Mouse (Mus musculus) stomach, postnatal 0 days (tissue): Measurements from ENCODE around the gene Ssu72. TPM values are rescaled to one million over a fixed set of nuclear protein-coding genes. Genes with fewer than 3 reads are reported as not detected.
A peak's percentile ranks its signal among the peaks of the same experiment; 100 is the strongest.

Experiments used
- ATAC-seq: fragments of 200-750 bp; cut with Nextera tagmentation; 2 replicates; pipeline ENCODE4 v1.8.0; 2017; ENCODE audit not compliant: low FRiP score, low TSS enrichment
- DNase-seq: peaks from one replicate; pipeline ENCODE4 v3.0.0-alpha.2; 2016; ENCODE audit warnings: low spot score
- H3K27ac ChIP-seq: fragments of 300-500 bp; sonication (generic); replicated peaks from 2 replicates; pipeline ENCODE4 v1.5.1; 2014; ENCODE audit warnings: mild to moderate bottlenecking, control low read depth
- H3K27me3 ChIP-seq: fragments of 300-500 bp; sonication (generic); 2 replicates; pipeline ENCODE4 v1.6.1; 2014; ENCODE audit warnings: low read length; ENCODE audit not compliant: control insufficient read depth, insufficient read depth
- H3K36me3 ChIP-seq: fragments of 300-500 bp; sonication (generic); 2 replicates; pipeline ENCODE4 v1.6.1; 2014; ENCODE audit warnings: low read length, mixed read lengths; ENCODE audit not compliant: control insufficient read depth, insufficient read depth
- H3K4me1 ChIP-seq: fragments of 300-500 bp; sonication (generic); replicated peaks from 2 replicates; pipeline ENCODE4 v1.6.1; 2014; ENCODE audit warnings: antibody characterized with exemption; ENCODE audit not compliant: control insufficient read depth, insufficient read depth
- H3K4me2 ChIP-seq: fragments of 300-500 bp; sonication (generic); replicated peaks from 2 replicates; pipeline ENCODE4 v1.6.1; 2014; ENCODE audit warnings: low read depth, mild to moderate bottlenecking, control low read depth, moderate library complexity
- H3K4me3 ChIP-seq: fragments of 300-500 bp; sonication (generic); 2 replicates; pipeline ENCODE4 v1.5.1; 2014; ENCODE audit warnings: low read depth, low read length, control low read depth
- H3K9ac ChIP-seq: fragments of 300-500 bp; sonication (generic); 2 replicates; pipeline ENCODE4 v1.6.1; 2014; ENCODE audit warnings: mild to moderate bottlenecking, low read length, control low read depth, mixed read lengths
- H3K9me3 ChIP-seq: fragments of 300-500 bp; sonication (generic); 2 replicates; pipeline ENCODE4 v1.6.1; 2016; ENCODE audit warnings: low read length; ENCODE audit not compliant: control insufficient read depth
- CTCF ChIP-seq: IDR thresholded peaks from 2 replicates; pipeline ENCODE4 v1.5.1; 2016; ENCODE audit warnings: antibody characterized with exemption, low read depth, mild to moderate bottlenecking, moderate library complexity
- EP300 ChIP-seq: optimal IDR thresholded peaks from 2 replicates; pipeline ENCODE3; 2016; ENCODE audit warnings: antibody characterized with exemption
- WGBS: fragments of 180-500 bp; shearing (Covaris S2); extraction: QIAGEN DNeasy Blood & Tissue Kit; methylation state at CpG from one replicate; pipeline ENCODE4 v1.1.7; 2014; 5-methylcytosine and 5-hydroxymethylcytosine counted together
- polyA plus RNA-seq: library from polyadenylated mRNA; unstranded; fragments of >200 nt; fragmentation: Nextera tagmentation; extraction: Ambion mirVana; gene quantifications from 2 replicates; pipeline ENCODE4 v1.2.1, GENCODE M21; 2015

Ssu72 gene
- polyA plus RNA-seq, 1 experiment from 2014 or later = 153 TPM

GRCm38 (mm10) chr4:155773335-155774078 is 68.9 kb downstream of the Ssu72 start:
- Histone ChIP-seq H3K36me3 (no peaks in the 10 kb centered on the region), H3K27ac (peak overlapping the region; percentile 18; the same call in 1 of the 2 replicates), H3K27me3 (no peaks in the 10 kb centered on the region; the same call in 1 of the 2 replicates), H3K4me3 (peak overlapping the region; percentile 48), H3K4me2 (peak overlapping the region; percentile 83), H3K9me3 (no peaks in the 10 kb centered on the region), H3K9ac (peak overlapping the region; percentile 62), H3K4me1 (peaks cover 15% of the 10 kb centered on the region)
- DNase-seq = no peak
- TF ChIP-seq EP300 = no peak
- WGBS = 38% methylated on average over 5 of the region's 5 CpGs
- no peak for ATAC-seq

DNA sequence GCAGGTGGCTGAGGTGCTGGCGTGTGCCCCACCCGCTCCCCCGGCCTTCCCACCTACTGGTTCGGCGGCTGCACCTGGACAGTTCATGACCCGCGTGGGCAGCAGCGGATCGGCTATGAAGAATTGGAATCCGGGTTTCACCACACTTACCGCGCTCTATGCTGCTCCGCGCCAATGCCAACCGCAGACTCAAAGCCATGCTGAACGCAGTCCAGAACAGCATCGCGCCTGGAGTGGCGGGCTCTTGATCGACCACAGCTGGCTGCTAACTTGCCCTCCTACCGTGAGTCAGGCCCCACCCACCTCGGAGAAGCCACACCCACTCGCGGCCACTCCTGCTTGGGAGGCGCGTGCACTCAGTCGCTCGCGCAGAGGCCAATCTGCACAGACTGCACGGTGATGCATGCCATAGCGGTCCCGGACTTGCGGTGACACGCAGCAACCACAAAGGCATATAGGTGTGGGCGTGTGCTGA is 69.7 kb downstream of the Ssu72 start, which contains the start of gene Vwa1:
TSS of gene Vwa1 (minus strand) at position 419 of the 475 bp plus-strand sequence.
- TF ChIP-seq CTCF = peak; percentile 14; the same call in 1 of the 2 replicates
- no peak for TF ChIP-seq EP300
- Histone ChIP-seq H3K9ac (peak within 1 kb of the TSS; percentile 62), H3K4me1 (peaks cover 15% of the 10 kb centered on the region), H3K9me3 (no peaks in the 10 kb centered on the region), H3K27ac (peak within 1 kb of the TSS; percentile 85), H3K4me3 (peak within 1 kb of the TSS; percentile 48), H3K27me3 (no peaks in the 10 kb centered on the region; the same call in 1 of the 2 replicates), H3K4me2 (peak within 1 kb of the TSS; percentile 83), H3K36me3 (no peaks in the 10 kb centered on the region)
- peak; percentile 94 for DNase-seq
- WGBS = under 1% methylated on average over 33 of the region's 35 CpGs
- ATAC-seq = peak; percentile 86

DNA sequence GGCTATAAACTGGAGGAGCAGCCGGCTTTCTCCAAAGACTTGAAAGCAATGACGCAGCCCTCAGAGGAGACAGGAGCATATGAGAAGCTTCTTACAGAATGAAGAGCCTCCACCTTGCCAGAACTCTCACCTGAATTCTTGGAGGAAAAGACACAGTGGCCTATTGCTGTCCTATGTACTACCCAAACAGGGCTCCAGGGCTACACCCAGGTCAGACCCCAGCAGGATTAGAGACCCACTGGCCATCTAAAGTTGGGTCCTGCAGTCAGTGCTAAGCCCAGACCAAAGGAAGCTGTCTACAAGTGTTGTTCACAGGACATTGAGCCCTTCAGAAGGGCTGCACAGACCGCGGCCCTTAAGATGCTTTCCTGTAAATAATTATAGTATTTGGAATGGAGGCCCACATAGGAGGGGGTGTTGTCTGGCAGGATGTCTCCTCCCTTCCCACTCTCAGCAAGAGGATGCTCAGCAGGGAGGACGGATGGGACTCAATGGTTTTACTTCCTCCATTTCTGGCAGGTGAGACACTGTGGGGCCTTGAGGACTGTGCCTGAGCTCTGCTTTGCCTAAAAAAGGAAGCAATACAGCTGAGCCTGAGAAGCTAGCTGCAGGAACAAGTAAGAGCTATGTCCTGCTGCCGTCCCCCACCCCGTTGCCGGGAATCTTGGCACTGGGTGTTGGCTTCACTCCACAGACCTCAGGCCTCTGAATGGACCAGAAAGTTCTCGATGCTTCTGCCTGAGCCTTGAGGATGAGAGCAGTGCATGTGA is 70.6 kb downstream of the Ssu72 start:
- H3K4me3 ChIP-seq = peak overlapping the region; percentile 48
- H3K9me3 ChIP-seq = no peaks in the 10 kb centered on the region
- H3K27me3 ChIP-seq = no peaks in the 10 kb centered on the region; the same call in 1 of the 2 replicates
- no peak for TF ChIP-seq EP300
- TF ChIP-seq CTCF = no peak
- H3K4me2 ChIP-seq = peak overlapping the region; percentile 83
- WGBS = 21% methylated on average over 9 of the region's 9 CpGs
- H3K9ac ChIP-seq = 0 out of 2 replicates have a peak overlapping the region, but pooled peaks have one; percentile 35
- H3K4me1 ChIP-seq = peaks cover 15% of the 10 kb centered on the region
- H3K27ac ChIP-seq = peak overlapping the region; percentile 85
- ATAC-seq = no peak; the same call in 1 of the 2 replicates
- DNase-seq = peak; percentile 49
- no peaks in the 10 kb centered on the region for H3K36me3 ChIP-seq

- Histone ChIP-seq H3K27ac (peak overlapping the region; percentile 85), H3K9me3 (no peaks in the 10 kb centered on the region), H3K4me2 (no peak overlapping the region), H3K4me1 (peaks cover 13% of the 10 kb centered on the region), H3K27me3 (no peaks in the 10 kb centered on the region; the same call in 1 of the 2 replicates), H3K36me3 (no peaks in the 10 kb centered on the region), H3K9ac (no peak overlapping the region), H3K4me3 (no peak overlapping the region)
- ATAC-seq (no peak), DNase-seq (peak; percentile 23)
- TF ChIP-seq EP300 = no peak
- TF ChIP-seq CTCF = no peak
- 46% methylated on average over 3 of the region's 3 CpGs for WGBS
Measured at GRCm38 (mm10) chr4:155775855-155776254, 71.3 kb downstream of the Ssu72 start.

DNA sequence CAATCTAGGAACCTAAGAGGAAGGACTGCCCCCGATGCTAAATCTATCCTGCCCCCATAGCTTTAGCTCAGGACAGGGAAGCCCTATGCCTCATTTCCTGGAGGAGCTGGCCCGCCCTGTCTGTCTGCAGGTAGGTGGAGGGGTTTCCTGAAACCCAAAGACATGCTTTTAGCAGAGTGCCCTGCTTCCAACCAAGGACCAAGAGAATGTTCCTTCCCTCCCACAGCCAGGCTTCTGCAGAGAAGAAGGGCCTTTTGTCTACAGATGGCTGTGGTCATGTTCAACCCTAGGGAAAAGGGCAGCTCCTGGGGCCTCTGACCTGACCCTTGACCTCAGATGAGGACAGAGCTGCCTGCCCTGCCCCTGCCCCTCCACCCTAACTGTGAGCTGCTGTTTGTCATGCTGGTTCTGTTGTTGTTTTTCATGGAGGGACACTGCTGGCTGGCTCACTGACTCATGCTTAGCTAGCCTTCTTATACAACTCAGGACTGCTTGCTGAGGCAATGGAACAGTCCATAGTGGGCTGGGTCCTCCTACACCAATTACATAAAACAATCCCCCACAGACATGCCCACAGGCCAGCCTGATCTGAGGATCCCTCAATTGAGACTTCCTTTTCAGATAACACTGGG is 72.2 kb downstream of the Ssu72 start:
- TF ChIP-seq CTCF (no peak), EP300 (no peak)
- no peak for ATAC-seq
- Histone ChIP-seq H3K9me3 (no peaks in the 10 kb centered on the region), H3K36me3 (no peaks in the 10 kb centered on the region), H3K27me3 (no peaks in the 10 kb centered on the region; the same call in 1 of the 2 replicates), H3K4me1 (peaks cover 13% of the 10 kb centered on the region), H3K9ac (no peak overlapping the region), H3K27ac (peak overlapping the region; percentile 85; the same call in 1 of the 2 replicates), H3K4me3 (no peak overlapping the region), H3K4me2 (no peak overlapping the region)
- DNase-seq = no peak
- 78% methylated on average over 2 of the region's 2 CpGs for WGBS
